Mouse (Mus musculus) stomach, embryonic 14.5 days (tissue): Measurements from ENCODE around the gene Arl15. TPM values are rescaled to one million over a fixed set of nuclear protein-coding genes. Genes with fewer than 3 reads are reported as not detected.

Experiments used
- ATAC-seq: fragments of 200-750 bp; cut with Nextera tagmentation; 2 replicates; pipeline ENCODE4 v1.8.0; 2017; ENCODE audit warnings: low read depth, moderate TSS enrichment; ENCODE audit not compliant: insufficient number of reproducible peaks, insufficient read depth, low FRiP score
- H3K27ac ChIP-seq: fragments of 300-500 bp; sonication (generic); 2 replicates; pipeline ENCODE4 v1.5.1; 2014; ENCODE audit warnings: mild to moderate bottlenecking, low read length, moderate library complexity, mixed read lengths
- H3K27me3 ChIP-seq: fragments of 300-500 bp; sonication (generic); 2 replicates; pipeline ENCODE4 v1.6.1; 2014; ENCODE audit warnings: low read length, control low read depth, mixed read lengths; ENCODE audit not compliant: control insufficient read depth, insufficient read depth
- H3K36me3 ChIP-seq: fragments of 300-500 bp; sonication (generic); 2 replicates; pipeline ENCODE4 v1.6.1; 2014; ENCODE audit warnings: mild to moderate bottlenecking, control low read depth, low read length, moderate library complexity, mixed read lengths; ENCODE audit not compliant: control insufficient read depth, insufficient read depth
- H3K4me1 ChIP-seq: fragments of 300-500 bp; sonication (generic); 2 replicates; pipeline ENCODE4 v1.6.1; 2014; ENCODE audit warnings: low read length, control low read depth, mixed read lengths; ENCODE audit not compliant: control insufficient read depth, insufficient read depth
- H3K4me2 ChIP-seq: fragments of 300-500 bp; sonication (generic); replicated peaks from 2 replicates; pipeline ENCODE4 v1.6.1; 2014; ENCODE audit warnings: low read depth, low read length, control low read depth
- H3K4me3 ChIP-seq: fragments of 300-500 bp; sonication (generic); 2 replicates; pipeline ENCODE4 v1.5.1; 2014; ENCODE audit warnings: low read depth, low read length, control low read depth
- H3K9ac ChIP-seq: fragments of 300-500 bp; sonication (generic); replicated peaks from 2 replicates; pipeline ENCODE4 v1.6.1; 2014; ENCODE audit warnings: low read depth, mild to moderate bottlenecking, control low read depth, low read length, moderate library complexity, mixed read lengths
- H3K9me3 ChIP-seq: fragments of 300-500 bp; sonication (generic); 2 replicates; pipeline ENCODE4 v1.6.1; 2016; ENCODE audit warnings: low read depth, low read length, control low read depth; ENCODE audit not compliant: control insufficient read depth
- WGBS: fragments of 180-500 bp; shearing (Covaris S2); extraction: QIAGEN DNeasy Blood & Tissue Kit; methylation state at CpG from one replicate; pipeline ENCODE4 v1.1.7; 2014; 5-methylcytosine and 5-hydroxymethylcytosine counted together
- polyA plus RNA-seq: library from polyadenylated mRNA; unstranded; fragments of >200 nt; fragmentation: Nextera tagmentation; extraction: Ambion mirVana; gene quantifications from 2 replicates; pipeline ENCODE4 v1.2.1, GENCODE M21; 2014

Gene Arl15
- polyA plus RNA-seq, 1 experiment from 2014 or later = 12.0 TPM

DNA sequence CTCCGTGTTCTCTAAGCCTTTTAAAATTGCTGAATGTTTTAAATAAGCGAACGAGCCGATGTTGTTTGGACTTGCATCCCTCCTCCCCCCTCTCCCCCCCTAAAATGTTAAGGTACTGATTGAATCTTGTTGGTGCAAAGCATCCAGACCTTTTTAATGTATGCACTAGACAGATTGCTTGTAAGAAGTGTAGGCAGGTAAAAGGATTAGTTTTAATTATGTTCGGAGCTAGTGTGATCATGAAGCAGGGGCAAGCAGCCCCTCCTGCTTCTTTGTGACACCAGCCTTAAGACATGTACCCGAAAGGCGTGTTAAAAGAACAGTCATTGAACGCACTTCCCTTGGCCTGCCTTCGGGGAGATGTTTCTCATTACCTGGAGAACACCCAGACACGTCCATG lies 102.4 kb downstream of the Arl15 start:
- Histone ChIP-seq H3K36me3 (no peaks in the 10 kb centered on the region), H3K4me2 (no peak overlapping the region), H3K27me3 (no peaks in the 10 kb centered on the region), H3K9me3 (no peaks in the 10 kb centered on the region), H3K4me3 (no peak overlapping the region), H3K27ac (no peak overlapping the region), H3K4me1 (no peaks in the 10 kb centered on the region), H3K9ac (no peak overlapping the region)
- no peak for ATAC-seq
- 73% methylated on average over 10 of the region's 10 CpGs for WGBS

DNA sequence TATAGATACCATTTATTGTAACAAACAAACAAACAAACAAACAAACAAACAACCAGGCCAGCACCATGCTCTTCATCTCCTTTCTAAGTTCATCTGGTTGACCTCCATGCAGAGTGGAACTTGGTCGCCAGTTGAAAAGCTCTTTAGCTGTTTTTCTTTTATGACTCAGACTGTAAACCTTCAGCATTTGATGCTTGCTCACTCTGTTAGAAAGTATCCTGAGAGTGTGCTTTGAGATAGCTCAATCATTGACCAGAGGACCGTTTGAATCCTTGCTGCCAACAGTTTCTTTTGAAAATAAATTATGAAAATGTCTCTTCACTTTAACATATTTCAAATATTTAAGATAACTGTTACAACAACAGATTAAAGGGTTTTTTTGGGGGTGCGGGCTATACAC lies 103.2 kb downstream of the Arl15 start:
- no peak overlapping the region for H3K4me2 ChIP-seq
- no peak overlapping the region for H3K27ac ChIP-seq
- no peaks in the 10 kb centered on the region for H3K36me3 ChIP-seq
- no peaks in the 10 kb centered on the region for H3K4me1 ChIP-seq
- no peak for ATAC-seq
- WGBS = 62% methylated on average over 3 of the region's 3 CpGs
- H3K4me3 ChIP-seq = no peak overlapping the region
- no peaks in the 10 kb centered on the region for H3K27me3 ChIP-seq
- H3K9ac ChIP-seq = no peak overlapping the region
- H3K9me3 ChIP-seq = no peaks in the 10 kb centered on the region

DNA sequence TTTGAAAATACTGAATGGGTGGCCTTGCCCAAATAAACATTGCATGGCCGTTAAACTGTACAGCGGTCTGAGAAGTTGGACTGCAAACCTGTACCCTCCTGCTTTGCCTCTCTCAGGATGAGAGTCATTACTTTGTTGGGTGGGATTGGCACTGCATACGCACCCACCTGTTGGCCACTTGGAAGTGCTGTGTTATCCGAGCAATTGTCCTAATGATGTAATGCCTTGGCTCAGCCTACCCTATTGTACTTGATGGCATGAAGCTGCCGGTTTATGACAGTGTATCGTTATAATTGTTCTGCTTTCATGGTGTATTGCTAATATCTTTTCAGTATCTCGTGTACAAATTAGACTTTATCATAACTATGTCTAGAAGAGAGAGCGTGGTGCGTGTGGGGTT lies 103.6 kb downstream of the Arl15 start:
- 76% methylated on average over 9 of the region's 9 CpGs for WGBS
- no peak overlapping the region for H3K9ac ChIP-seq
- no peak overlapping the region for H3K27ac ChIP-seq

DNA sequence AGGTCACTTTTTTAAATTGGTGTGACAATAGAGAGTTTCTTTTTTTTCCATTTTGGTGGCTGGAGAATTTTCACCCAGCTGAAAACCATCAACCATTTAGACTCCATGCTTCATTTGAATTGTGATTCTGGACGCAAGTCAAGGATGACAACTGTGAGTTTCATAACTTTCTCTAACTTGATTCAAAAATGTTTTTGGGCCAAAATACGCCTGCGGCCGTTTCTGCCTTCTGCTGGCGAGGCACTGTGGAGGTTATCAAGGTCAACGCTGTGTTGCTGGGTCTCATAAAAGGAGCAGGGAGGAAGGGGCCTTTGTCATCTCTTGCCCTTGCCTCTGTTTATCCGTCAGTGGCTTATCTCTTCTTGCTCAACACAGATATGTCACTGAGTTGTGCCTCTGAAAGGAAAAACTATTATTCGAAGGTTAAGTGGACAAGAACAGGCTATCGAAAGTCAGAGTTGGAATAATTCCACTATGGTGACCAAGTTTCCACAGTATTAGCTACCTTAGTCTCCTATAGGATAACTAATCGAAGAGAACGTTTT lies 106.8 kb downstream of the Arl15 start:
- no peaks in the 10 kb centered on the region for H3K27me3 ChIP-seq
- H3K36me3 ChIP-seq = no peaks in the 10 kb centered on the region
- no peaks in the 10 kb centered on the region for H3K9me3 ChIP-seq
- H3K9ac ChIP-seq = no peak overlapping the region
- 73% methylated on average over 11 of the region's 11 CpGs for WGBS
- no peak for ATAC-seq
- H3K4me3 ChIP-seq = no peak overlapping the region
- no peak overlapping the region for H3K4me2 ChIP-seq
- H3K4me1 ChIP-seq = no peaks in the 10 kb centered on the region
- H3K27ac ChIP-seq = no peak overlapping the region

More for the DNA sequence above, 103.6 kb downstream of the Arl15 start:
- no peak overlapping the region for H3K4me3 ChIP-seq
- no peak overlapping the region for H3K4me2 ChIP-seq
- H3K9me3 ChIP-seq = no peaks in the 10 kb centered on the region
- no peaks in the 10 kb centered on the region for H3K27me3 ChIP-seq
- ATAC-seq = no peak
- H3K4me1 ChIP-seq = no peaks in the 10 kb centered on the region
- no peaks in the 10 kb centered on the region for H3K36me3 ChIP-seq

DNA sequence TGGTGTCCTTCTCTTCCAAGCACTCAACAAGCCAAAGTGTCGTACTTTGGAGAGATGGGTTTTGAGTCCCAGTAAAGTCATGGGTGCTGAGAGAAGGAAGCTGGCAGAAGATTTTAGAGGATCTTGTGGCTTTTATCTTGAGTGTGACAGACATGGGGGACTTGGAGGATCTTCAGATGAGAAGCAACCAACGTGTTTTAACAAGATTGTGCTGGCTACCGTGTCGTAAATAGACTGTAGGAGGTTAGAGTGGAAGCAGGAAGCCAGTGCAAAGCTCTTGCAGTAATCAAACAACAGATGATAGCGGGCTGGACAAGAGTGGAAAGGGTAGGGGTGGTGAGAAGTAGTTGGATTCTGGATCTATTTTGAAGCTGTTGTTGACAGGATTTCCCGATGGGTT lies 109.0 kb downstream of the Arl15 start:
- Histone ChIP-seq H3K9ac (no peak overlapping the region), H3K4me2 (no peak overlapping the region), H3K4me3 (no peak overlapping the region), H3K36me3 (no peaks in the 10 kb centered on the region), H3K4me1 (no peaks in the 10 kb centered on the region), H3K9me3 (no peaks in the 10 kb centered on the region), H3K27ac (no peak overlapping the region), H3K27me3 (no peaks in the 10 kb centered on the region)
- 83% methylated on average over 6 of the region's 6 CpGs for WGBS
- ATAC-seq = no peak

DNA sequence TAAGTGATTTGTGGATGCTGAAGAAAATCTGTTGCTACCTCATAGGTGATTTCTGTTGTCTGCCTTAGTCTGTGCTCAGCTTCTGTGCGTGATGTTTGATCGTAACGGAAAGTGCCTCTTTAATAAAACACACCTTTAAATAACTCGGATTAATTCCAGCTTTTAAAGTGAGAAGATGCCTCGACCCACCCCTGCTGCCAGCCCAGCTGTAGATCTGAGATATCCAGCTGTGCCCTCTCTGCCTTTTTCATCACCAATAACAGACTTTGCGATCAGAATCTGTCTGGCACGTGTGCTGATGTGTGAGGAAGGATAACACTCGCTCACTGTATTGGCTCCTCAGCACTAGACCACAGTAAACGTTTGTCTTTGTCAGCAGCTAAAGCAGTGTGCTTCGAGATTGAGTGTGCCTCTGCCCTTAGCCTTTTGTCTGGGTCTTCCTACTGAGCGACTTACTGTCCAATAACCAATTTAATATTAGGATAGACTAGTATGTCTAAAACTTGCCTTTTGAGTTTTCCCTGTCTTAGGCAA lies 117.7 kb downstream of the Arl15 start:
- Histone ChIP-seq H3K4me3 (no peak overlapping the region), H3K36me3 (no peaks in the 10 kb centered on the region), H3K4me1 (no peaks in the 10 kb centered on the region), H3K9ac (no peak overlapping the region), H3K9me3 (no peaks in the 10 kb centered on the region), H3K4me2 (no peak overlapping the region), H3K27me3 (no peaks in the 10 kb centered on the region), H3K27ac (no peak overlapping the region)
- 55% methylated on average over 11 of the region's 11 CpGs for WGBS
- no peak for ATAC-seq

DNA sequence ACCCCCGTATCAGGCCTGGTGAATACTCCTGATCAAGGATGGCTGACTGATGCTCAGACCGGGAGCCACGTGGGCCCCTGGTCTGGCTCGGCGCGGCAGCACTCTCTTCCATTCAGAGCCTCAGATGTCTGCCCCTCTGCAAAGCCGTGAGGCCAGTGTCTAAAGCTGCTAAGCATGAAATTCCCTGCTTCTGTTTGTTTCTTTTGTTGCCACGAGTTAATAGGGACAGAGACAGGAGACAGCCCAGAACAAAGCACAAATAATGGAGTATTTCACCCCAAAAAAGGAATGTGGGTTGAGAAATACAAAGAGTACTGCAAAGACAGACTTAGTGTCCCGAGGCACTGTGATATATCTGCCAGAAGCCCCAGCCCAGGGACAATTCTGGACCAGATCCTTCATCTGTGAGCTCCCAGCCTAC lies 120.3 kb downstream of the Arl15 start:
- H3K4me3 ChIP-seq = no peak overlapping the region
- WGBS = 46% methylated on average over 9 of the region's 9 CpGs
- H3K9me3 ChIP-seq = no peaks in the 10 kb centered on the region
- no peak overlapping the region for H3K27ac ChIP-seq
- H3K4me2 ChIP-seq = no peak overlapping the region
- H3K9ac ChIP-seq = no peak overlapping the region
- no peaks in the 10 kb centered on the region for H3K27me3 ChIP-seq
- H3K4me1 ChIP-seq = no peaks in the 10 kb centered on the region
- no peak for ATAC-seq
- no peaks in the 10 kb centered on the region for H3K36me3 ChIP-seq

DNA sequence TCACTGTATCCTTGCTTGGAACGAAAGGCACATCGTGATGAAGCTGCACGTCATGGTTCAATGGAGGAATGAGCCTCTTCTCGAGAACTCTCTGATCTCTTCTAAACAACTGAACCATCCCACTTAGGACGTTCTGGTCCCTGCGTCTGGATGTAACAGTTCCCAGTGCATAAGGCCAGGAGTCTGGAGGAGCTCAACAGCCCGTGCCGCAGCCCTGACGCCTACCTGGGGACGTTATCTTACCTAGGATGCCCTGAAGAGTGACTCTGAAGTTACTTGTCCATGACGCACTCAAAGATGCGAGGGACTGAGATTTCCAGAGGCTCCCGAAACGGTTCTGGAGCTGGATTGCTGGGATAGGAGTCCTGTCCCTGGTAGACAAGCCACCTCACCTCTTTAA lies 121.4 kb downstream of the Arl15 start:
- Histone ChIP-seq H3K9ac (no peak overlapping the region), H3K4me1 (no peaks in the 10 kb centered on the region), H3K4me2 (no peak overlapping the region), H3K36me3 (no peaks in the 10 kb centered on the region), H3K27me3 (no peaks in the 10 kb centered on the region), H3K27ac (no peak overlapping the region), H3K4me3 (no peak overlapping the region), H3K9me3 (no peaks in the 10 kb centered on the region)
- ATAC-seq = no peak
- 94% methylated on average over 14 of the region's 14 CpGs for WGBS

DNA sequence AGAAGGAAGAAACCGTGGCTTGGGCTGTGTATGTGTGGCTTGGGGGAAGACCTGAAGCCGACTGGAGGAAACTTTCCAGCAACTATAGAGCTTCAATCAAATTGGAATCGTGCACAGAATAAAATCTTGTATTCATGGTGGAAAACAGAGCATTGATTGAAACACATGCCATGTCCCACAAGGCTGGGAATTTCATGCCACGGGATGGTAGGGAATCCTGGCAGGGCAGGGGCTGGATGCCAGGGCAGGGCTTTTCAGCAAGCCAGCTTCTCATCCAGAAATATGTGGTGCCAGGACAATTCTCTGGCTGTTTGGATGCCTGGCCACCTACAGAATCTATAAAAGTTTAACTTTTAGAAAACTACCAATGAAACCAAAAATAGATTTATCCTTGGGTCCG lies 122.5 kb downstream of the Arl15 start:
- no peaks in the 10 kb centered on the region for H3K27me3 ChIP-seq
- 85% methylated on average over 5 of the region's 5 CpGs for WGBS
- H3K36me3 ChIP-seq = no peaks in the 10 kb centered on the region
- H3K9ac ChIP-seq = no peak overlapping the region
- no peaks in the 10 kb centered on the region for H3K9me3 ChIP-seq
- ATAC-seq = no peak
- no peak overlapping the region for H3K4me3 ChIP-seq
- no peak overlapping the region for H3K4me2 ChIP-seq
- H3K4me1 ChIP-seq = no peaks in the 10 kb centered on the region
- H3K27ac ChIP-seq = no peak overlapping the region
